Mouse (Mus musculus): ENCODE data around the gene Gipr.

GRCm38 (mm10) chr7:19119631-19120429 is 46.1 kb downstream of the Gipr start, which contains the start of gene Fbxo46:
- TF ChIP-seq CTCF (IDR thresholded peaks at IDR 0.05; ENCODE audit: low read depth) = no peak
- TF ChIP-seq EP300 (IDR thresholded peaks at IDR 0.05; ENCODE audit: low read depth) = no peak
